Mouse (Mus musculus) embryonic fibroblast, embryonic 13.5 days (primary cell): ENCODE measurements at regions not wholly inside any gene's neighbourhood (a gene's known extent, or its start where the extent isn't known, plus 50 kb on each side); places are given as distances from the start of the nearest gene placed in this dataset.

Experiments used
- H3K27ac ChIP-seq: 2 replicates; pipeline ENCODE4 v1.5.1; 2012; ENCODE audit warnings: low read length, control low read depth, inconsistent platforms; ENCODE audit not compliant: insufficient read depth
- H3K4me1 ChIP-seq: 2 replicates; pipeline ENCODE4 v1.6.1; 2011; ENCODE audit warnings: low read length; ENCODE audit not compliant: control insufficient read depth, insufficient read depth
- H3K4me3 ChIP-seq: 2 replicates; pipeline ENCODE4 v1.5.1; 2011; ENCODE audit warnings: mild to moderate bottlenecking, control low read depth, low read length; ENCODE audit not compliant: insufficient read depth
- CTCF ChIP-seq: IDR thresholded peaks from 2 replicates; pipeline ENCODE4 v1.5.1; 2011; ENCODE audit warnings: mild to moderate bottlenecking, control low read depth, low read length, moderate library complexity, borderline replicate concordance; ENCODE audit not compliant: insufficient read depth
- POLR2A ChIP-seq: IDR thresholded peaks from 2 replicates; pipeline ENCODE4 v1.6.1; 2011; ENCODE audit warnings: low read depth, mild to moderate bottlenecking, control low read depth, low read length, moderate library complexity

- Histone ChIP-seq H3K4me1 (no peaks in the 10 kb centered on the region), H3K4me3 (no peak overlapping the region), H3K27ac (no peak overlapping the region)
- TF ChIP-seq CTCF (no peak), POLR2A (no peak)
These were observed 59.8 kb upstream of the Rgma start for GRCm38 (mm10) chr7:73315555-73315954.

GRCm38 (mm10) chr7:73317574-73317973, 57.7 kb upstream of the Rgma start:
- no peak overlapping the region for H3K27ac ChIP-seq
- H3K4me1 ChIP-seq = no peaks in the 10 kb centered on the region
- no peak overlapping the region for H3K4me3 ChIP-seq
- TF ChIP-seq POLR2A = no peak
- no peak for TF ChIP-seq CTCF

- Histone ChIP-seq H3K27ac (no peak overlapping the region), H3K4me1 (no peaks in the 10 kb centered on the region), H3K4me3 (no peak overlapping the region)
- TF ChIP-seq POLR2A (no peak), CTCF (no peak)
These were observed 56.3 kb upstream of the Rgma start for GRCm38 (mm10) chr7:73319004-73319403.

GRCm38 (mm10) chr7:73319994-73320393, 55.3 kb upstream of the Rgma start:
- TF ChIP-seq POLR2A (no peak), CTCF (no peak)
- H3K4me1 ChIP-seq = no peaks in the 10 kb centered on the region
- H3K27ac ChIP-seq = no peak overlapping the region
- H3K4me3 ChIP-seq = no peak overlapping the region

GRCm38 (mm10) chr7:73322466-73323151, 52.7 kb upstream of the Rgma start:
- TF ChIP-seq POLR2A (no peak), CTCF (no peak)
- no peak overlapping the region for H3K27ac ChIP-seq

GRCm38 (mm10) chr7:73323556-73323955, 51.8 kb upstream of the Rgma start:
- H3K27ac ChIP-seq = no peak overlapping the region
- peaks cover 3% of the 10 kb centered on the region; the same call in 1 of the 2 replicates for H3K4me1 ChIP-seq
- H3K4me3 ChIP-seq = no peak overlapping the region
- no peak for TF ChIP-seq CTCF
- TF ChIP-seq POLR2A = no peak

More at GRCm38 (mm10) chr7:73322466-73323151, 52.7 kb upstream of the Rgma start:
- Histone ChIP-seq H3K4me1 (peaks cover 3% of the 10 kb centered on the region; the same call in 1 of the 2 replicates), H3K4me3 (no peak overlapping the region)

GRCm38 (mm10) chr7:73325503-73325902, 49.8 kb upstream of the Rgma start:
- TF ChIP-seq POLR2A (no peak), CTCF (no peak)

More at GRCm38 (mm10) chr7:73325503-73325902, 49.8 kb upstream of the Rgma start:
- Histone ChIP-seq H3K4me1 (peaks cover 7% of the 10 kb centered on the region), H3K4me3 (no peak overlapping the region), H3K27ac (no peak overlapping the region)
